Mouse (Mus musculus): ENCODE results near the gene U2af1l4.

The U2af1l4 gene

DNA sequence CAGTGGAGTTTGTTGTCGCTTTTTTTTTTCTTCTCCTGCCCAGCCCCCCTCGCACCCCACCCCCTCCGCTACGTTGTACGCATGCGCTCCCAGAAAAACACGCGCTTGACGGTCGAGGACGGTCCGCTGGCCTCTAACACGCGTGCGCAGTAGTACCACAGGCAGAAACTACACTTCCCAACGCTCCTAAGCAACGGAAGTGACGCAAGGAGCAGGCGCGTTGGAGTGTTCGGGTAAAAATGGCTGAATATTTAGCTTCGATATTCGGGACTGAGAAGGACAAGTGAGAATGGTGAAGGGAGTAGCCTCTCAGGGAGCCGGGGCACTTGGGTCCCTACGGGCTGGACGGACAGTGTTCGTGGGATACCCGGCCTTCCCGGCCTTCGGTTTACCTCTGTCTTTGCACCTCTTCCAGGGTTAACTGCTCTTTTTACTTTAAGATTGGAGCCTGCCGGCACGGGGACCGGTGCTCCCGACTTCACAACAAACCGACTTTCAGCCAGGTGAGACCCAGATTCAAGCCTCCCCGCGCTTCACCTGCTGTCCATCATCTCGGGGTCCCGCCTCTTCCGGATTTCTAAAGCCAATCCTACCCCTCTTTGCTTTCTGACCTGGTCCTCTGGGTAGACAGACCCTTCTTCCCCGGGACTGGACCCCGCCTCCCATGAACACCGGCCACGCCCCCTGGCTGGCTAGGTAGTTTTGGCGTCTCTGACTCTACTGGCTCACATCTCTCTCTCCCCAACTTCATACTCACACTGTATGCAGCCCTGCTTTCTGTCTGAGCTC is at the start of gene U2af1l4, which contains the start of the genes Gm49396 and Psenen:
TSS of gene U2af1l4 (plus strand) at position 185 of the 789 bp plus-strand sequence.
TSS of gene Gm49396 (plus strand) at position 228 of the 789 bp plus-strand sequence.
TSS of gene Psenen (minus strand) at position 511 of the 789 bp plus-strand sequence.
- peak; percentile 94 for DNase-seq

DNA sequence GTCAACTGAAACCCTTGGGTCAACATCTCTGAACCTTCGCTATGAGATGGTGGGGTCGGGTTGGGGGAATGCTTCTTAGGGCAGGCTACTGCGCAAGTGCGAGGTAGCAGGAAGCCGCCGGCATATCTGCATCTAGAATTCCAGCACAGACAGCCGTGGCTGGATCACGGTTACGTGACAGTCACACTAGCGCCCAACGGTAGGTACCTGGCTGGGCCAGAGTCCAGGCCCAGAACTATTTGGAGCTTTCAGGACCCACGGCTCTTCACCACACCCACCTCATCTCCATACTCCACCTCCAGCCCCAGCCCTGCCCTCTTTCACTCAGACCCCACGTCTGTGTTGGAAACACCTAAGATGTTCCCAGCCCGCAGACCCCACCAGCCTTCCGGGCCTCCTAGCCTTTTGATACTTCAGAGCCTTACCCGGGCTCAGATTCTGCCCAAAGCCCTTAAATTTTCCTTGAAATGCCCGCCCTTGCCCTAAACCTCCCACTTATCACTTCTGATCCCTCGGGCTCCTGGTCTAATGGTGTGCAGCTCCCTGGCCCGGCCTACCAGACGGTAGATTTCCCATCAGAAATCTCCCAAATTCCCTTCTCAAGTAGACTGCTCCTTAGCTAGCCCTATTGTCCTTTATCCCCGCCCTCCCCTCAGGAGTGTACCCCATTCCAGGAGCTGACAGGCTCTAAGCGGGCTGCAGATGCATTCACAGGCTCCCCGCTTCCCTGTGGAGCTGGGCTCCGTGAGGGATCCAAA is 47.9 kb upstream of the U2af1l4 start:
- no peak for DNase-seq

DNA sequence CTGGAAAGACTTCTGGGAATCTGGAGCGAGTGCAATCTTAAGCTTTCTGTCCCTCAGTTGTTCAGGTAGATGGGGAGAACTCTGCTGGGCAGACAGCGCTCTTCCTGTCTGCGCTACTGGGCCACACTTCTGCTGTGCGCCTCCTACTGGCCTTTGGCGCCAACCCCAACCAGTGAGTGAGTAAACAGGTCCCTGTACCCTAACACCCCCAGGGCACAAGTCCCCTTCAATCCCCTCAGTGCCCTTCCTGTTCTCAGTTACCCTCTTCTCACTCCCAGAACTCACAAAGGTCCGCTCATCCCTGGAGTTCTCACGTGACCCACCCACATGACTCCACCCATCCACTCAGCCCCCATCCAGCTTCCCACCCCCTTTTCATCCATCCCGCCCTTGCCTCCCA is 44.8 kb upstream of the U2af1l4 start:
- DNase-seq = no peak

- no peak for DNase-seq
These were observed 42.7 kb upstream of the U2af1l4 start for GRCm38 (mm10) chr7:30520396-30520795.

DNA sequence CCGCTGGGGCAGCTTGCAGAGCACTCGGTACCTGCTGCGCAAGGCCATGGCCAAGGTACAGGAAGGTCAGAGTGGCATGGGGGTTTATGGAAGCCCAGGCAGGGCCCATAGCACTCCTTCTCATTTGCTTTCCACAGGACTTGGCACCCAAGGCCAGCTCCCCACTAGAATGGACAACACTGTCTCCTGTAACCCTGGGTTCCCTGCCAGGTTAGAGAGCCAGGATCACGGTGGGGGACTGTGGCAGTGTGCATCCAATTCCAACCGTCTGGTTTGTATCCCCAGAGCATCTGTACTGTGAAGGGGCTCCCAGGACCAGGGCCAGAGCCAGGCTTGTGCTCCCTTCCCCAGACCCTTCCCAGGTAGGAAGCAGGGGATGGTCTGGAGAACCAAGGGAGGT is 42.2 kb upstream of the U2af1l4 start:
- peak; percentile 62 for DNase-seq

DNA sequence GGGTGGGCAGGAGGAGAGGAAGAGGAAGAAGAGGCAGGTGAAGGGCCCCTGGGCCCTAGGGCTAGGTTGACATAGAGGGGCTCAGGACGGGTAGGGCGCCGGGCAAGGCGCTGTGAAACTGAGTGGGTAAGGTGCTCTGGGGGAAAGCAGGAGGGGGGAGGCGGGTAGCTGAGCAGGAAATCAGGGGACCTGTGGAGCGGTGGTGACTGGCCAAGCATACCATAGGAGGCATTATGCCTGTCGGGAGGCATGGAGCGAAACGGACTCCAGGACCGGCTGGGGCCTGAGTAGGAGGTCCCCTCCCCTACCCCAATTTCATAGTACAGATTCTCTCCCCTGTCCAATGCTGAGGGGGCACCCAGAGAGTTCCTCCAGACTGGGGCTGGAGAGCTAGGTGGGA is 40.2 kb upstream of the U2af1l4 start:
- no peak for DNase-seq

- DNase-seq = no peak
These were observed 38.6 kb upstream of the U2af1l4 start for GRCm38 (mm10) chr7:30524487-30524886.

GRCm38 (mm10) chr7:30525954-30526353 is 37.1 kb upstream of the U2af1l4 start:
- DNase-seq = no peak

- DNase-seq = no peak
These were observed 36.7 kb upstream of the U2af1l4 start for GRCm38 (mm10) chr7:30526399-30526798.

DNA sequence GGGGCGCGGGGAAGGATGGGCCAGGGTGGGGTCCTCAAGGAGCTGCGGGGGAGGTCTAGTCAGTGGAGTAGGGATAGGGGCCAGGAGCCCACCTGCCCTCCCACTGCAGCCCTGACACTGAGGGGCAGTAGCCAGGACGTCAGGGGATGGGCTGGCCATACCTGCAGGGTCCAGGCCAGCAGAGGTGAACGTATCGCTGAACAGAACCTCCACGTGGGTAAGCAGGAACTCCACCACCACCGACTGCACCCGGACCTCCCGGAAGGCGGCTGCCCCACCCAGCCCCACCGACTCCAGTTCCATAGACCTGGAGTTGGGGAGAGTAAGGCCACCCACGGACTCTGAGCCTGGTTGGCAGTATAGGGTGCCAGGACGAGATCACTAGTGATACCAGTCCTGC is 36.1 kb upstream of the U2af1l4 start:
- DNase-seq = no peak

DNA sequence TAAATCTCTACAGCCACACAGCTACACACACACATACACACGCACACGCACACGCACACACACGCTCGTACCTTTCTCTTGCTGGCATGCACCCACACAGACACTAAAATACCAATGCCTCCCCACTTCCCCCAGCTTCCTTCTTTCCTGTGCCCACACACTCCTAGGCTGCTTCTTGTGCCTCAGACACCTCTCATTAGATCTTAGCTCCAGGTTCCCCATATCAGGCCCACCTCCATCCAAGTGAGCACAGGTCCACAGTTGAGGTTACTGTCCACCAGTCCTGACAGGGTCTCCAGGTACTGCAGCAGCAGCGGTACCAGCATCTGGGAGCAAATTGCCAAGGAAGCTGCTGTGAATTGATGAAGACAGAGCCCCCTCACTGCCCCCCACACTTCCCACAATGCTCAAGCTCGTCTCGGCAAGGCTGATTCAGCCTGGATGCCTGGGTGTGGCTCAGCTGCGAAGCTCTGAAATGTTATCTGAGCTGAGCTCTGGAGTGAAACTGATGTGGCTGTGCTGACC is 31.7 kb upstream of the U2af1l4 start:
- DNase-seq = no peak

DNA sequence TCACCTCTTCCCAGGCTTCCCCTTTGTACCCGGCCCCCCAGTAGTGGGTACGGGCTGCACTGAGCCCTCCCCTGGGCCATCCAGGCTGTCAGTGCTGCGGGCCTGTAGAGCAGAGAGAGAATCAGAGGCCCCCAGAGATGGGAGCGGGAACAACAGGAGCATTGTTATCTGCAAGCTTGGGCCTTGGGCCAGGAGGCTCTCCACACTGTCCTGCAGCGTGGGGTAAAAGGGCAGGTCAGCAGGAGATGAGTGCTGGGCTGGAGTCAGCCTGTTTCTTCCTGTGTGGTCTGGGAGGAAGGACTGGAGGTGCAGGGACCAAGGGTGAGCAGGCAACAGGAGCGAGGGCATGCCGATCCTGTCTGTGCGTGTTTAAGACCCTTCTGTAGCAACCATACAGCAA is 30.2 kb upstream of the U2af1l4 start:
- DNase-seq = no peak

- DNase-seq = peak; percentile 48
These were observed 29.0 kb upstream of the U2af1l4 start for GRCm38 (mm10) chr7:30533941-30534632.

DNA sequence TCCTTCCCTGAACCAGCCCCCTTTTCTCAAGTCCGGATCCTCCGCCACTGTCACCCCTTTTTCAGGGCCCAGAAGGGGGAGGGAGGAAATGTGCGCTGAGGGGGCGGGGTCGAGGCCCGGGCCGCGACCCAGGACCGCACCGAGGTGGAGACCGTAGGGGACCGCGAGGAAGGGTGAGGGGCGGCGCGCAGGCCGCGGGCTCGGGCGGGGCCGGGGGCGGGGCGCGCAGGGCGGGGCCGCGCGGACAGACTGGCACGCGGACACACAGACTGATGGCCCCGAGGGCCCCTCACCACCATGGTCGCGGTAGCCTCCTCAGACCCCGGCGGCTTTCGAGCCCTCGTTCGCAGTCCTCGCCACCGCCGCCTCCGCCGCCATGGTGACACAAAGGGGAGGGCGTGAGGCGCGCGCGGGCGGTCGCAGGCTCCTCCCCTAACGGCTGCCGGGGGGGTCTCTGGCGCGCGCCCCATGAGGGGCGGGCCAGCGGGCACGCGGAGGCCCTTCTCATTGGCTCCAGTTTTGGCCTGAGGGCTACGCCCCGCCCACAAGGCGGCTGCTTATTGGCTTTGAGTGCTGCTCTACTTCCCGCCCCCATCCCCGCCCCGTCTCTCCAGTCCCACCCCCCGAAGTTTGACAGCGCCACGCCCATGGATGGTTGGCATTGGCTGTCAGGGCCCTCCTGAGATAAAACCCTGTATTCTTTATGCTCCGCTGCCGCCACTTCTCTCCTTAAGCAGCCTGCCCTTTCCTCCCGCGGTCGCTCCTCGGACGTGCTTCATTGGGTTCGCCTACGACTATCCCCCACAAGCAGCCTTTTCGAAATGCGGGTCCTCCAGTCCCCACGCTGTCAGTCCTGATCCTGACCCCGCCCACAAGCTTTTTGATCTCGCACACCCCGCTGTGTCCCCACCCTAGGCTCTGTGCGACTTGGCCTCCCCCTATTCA is 28.2 kb upstream of the U2af1l4 start, which contains the start of gene Arhgap33:
TSS of gene Arhgap33 (minus strand) at position 428 of the 945 bp plus-strand sequence.
- peak; percentile 95 for DNase-seq

DNA sequence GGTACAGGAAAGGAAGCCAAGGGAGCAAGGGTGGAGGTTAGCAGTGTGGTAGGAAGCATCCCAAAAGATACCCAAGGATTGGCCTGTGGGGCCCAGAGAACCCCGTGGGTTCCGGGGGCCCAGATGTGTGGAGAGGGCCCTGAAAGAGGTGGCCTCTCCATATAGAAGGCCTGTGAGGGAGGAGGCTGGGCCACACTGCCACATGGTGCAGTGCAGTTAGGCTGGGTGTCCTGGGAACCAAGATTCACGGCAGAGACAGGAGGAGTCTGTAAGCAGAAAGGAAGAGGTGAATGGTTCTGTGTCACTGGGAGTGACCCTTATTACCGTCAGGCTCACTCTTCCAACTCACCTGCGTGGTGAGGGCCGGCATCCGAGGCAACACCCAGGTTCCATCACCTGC is 22.5 kb upstream of the U2af1l4 start:
- no peak for DNase-seq

DNA sequence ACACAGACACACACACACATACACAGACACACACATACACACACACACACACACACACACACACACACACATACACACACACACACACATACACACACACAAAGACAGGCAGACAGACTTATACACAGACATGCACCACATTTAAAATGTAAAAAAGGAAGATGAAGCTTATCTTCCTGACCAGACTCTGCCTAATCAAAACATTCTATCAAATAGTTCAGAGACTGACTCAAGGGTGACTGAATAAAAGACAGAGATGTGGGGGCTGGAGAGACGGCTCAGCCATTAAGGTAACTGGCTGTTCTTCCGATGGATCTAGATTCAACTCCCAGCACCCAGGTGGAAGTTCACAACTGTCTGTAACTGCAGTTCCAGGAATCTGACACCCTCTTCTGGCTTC is 18.8 kb upstream of the U2af1l4 start:
- DNase-seq = no peak

GRCm38 (mm10) chr7:30549880-30550279 is 13.2 kb upstream of the U2af1l4 start:
- DNase-seq = no peak

GRCm38 (mm10) chr7:30550603-30551002 is 12.5 kb upstream of the U2af1l4 start:
- DNase-seq = no peak

- DNase-seq = no peak
These were observed 11.5 kb upstream of the U2af1l4 start for GRCm38 (mm10) chr7:30551445-30552101.

DNA sequence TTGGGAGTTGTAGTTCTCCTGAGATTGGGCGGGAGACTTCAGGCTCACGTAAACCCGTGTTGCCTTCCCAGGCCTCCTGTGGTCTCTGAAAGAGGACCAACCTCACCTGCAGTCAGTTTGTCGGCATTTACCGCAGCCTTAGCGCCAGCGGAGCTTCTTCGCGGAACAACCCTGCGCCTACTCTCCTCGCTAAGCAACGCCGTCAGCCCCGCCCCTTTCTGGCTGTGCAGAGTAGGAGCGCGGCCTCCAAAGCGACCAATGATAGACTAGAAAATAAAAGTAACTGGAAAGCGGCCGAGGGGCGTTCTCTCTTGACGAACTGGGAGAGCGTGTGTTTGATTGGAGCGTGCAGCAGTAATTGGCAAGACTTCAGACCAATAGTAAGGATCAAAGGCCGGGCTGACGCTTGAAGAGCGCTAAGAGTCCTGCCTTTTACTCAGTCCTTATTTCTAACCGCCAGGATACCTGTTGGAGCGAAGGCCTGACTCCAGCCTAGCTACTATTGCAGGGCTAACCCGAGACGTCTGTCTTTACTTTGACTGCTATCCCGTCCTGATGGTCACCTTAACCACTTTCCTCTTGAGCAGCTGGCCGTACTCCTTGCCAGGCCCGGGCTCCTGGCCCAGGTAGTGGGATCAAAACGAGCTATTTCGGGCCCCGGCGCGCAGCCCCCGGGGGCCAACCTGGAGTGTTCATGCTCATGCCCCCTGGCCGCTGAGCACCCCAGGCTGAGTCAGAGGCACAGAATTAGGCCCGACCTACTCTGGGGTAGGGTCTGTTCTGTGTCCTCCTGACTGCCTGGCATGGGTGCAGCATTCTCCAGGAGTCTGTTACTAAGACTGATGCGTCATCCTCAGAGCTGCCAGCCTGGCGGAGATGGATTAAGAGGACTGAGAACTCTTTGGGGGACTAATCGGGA is 10.7 kb upstream of the U2af1l4 start, which contains the start of the genes Hspb6 and Proser3:
TSS of gene Hspb6 (plus strand) at position 77 of the 919 bp plus-strand sequence.
TSS of gene Proser3 (minus strand) at position 198 of the 919 bp plus-strand sequence.
- DNase-seq = peak; percentile 96

All from cerebellum, adult 11 months (tissue).